ENCODE assay signal across 7 mouse cellular contexts in genomic region chr17:31826669-31827068, GRCm38 (mm10). TPM values are rescaled to one million over a fixed set of nuclear protein-coding genes. Genes with fewer than 3 reads are reported as not detected.
DNase-seq lines count a peak whose midpoint lies in the region.

No protein-coding gene starts in this region.

- intact Hi-C loops in gastrocnemius, postnatal 36 days (cut with DNase I), result no loop called here

- peak; percentile 57 for DNase-seq in ovary, adult 18-20 months (ENCODE audit: low spot score)
- DNase-seq in ovary, postnatal 10 days (ENCODE audit: low spot score), result no peak
- DNase-seq in gastrocnemius, postnatal 36 days, result peak; percentile 26 to 44
- peak; percentile 66 to 82 for DNase-seq in kidney, postnatal 25 days
- DNase-seq in yolk sac, embryonic 10.5 days (ENCODE audit: low spot score), result no peak
- no peak for DNase-seq in embryo, embryonic 11 days
- no peak for DNase-seq in B cell, adult 2 months

RNA-seq across cellular contexts. Expression of gene Sik1, which starts 28.9 kb away (rescaled TPM):
- total RNA-seq in gastrocnemius, postnatal 36 days (2021), result 10 to 100 TPM; 17.0 to 27.2 TPM

Comparison
In these comparisons a context has a peak if more than half of its experiments do, and no peak if none do; other contexts are left out.
1. DNase-seq: peak in ovary, adult 18-20 months (single experiment), gastrocnemius, postnatal 36 days (2 of 2) and kidney, postnatal 25 days (2 of 2); none in ovary, postnatal 10 days (single experiment), yolk sac, embryonic 10.5 days (single experiment), embryo, embryonic 11 days (single experiment) and B cell, adult 2 months (0 of 2).